Mouse (Mus musculus) midbrain, postnatal 0 days (tissue): ENCODE measurements around the gene Cyct. TPM values are rescaled to one million over a fixed set of nuclear protein-coding genes. Genes with fewer than 3 reads are reported as not detected.

Experiments
- ATAC-seq: fragments of 200-750 bp; cut with Nextera tagmentation; 2 replicates; pipeline ENCODE4 v1.8.0; 2017; ENCODE audit warnings: moderate number of reproducible peaks, mild to moderate bottlenecking, moderate TSS enrichment, moderate library complexity; ENCODE audit not compliant: low FRiP score
- DNase-seq: peaks from one replicate; pipeline ENCODE4 v3.0.0-alpha.2; 2015; ENCODE audit warnings: low spot score
- H3K27ac ChIP-seq: fragments of 300-500 bp; sonication (generic); 2 replicates; pipeline ENCODE4 v1.5.1; 2014; ENCODE audit warnings: low read depth, mild to moderate bottlenecking, low read length, mixed read lengths
- H3K27me3 ChIP-seq: fragments of 300-500 bp; sonication (generic); 2 replicates; pipeline ENCODE4 v1.6.1; 2014; ENCODE audit warnings: low read length, control low read depth, mixed read lengths; ENCODE audit not compliant: insufficient read depth
- H3K36me3 ChIP-seq: fragments of 300-500 bp; sonication (generic); 2 replicates; pipeline ENCODE4 v1.6.1; 2014; ENCODE audit warnings: low read length, control low read depth, mixed read lengths; ENCODE audit not compliant: insufficient read depth
- H3K4me1 ChIP-seq: fragments of 300-500 bp; sonication (generic); 2 replicates; pipeline ENCODE4 v1.6.1; 2014; ENCODE audit warnings: mild to moderate bottlenecking, control low read depth, antibody characterized with exemption, low read length, mixed read lengths; ENCODE audit not compliant: insufficient read depth
- H3K4me2 ChIP-seq: fragments of 300-500 bp; sonication (generic); 2 replicates; pipeline ENCODE4 v1.6.1; 2014; ENCODE audit warnings: low read depth, mild to moderate bottlenecking, low read length, mixed read lengths; ENCODE audit not compliant: poor library complexity, severe bottlenecking
- H3K4me3 ChIP-seq: fragments of 300-500 bp; sonication (generic); 2 replicates; pipeline ENCODE4 v1.5.1; 2014; ENCODE audit warnings: low read depth, mild to moderate bottlenecking, low read length, moderate library complexity
- H3K9ac ChIP-seq: fragments of 300-500 bp; sonication (generic); replicated peaks from 2 replicates; pipeline ENCODE4 v1.6.1; 2014; ENCODE audit warnings: mild to moderate bottlenecking, low read length, moderate library complexity, mixed read lengths; ENCODE audit not compliant: poor library complexity, severe bottlenecking
- H3K9me3 ChIP-seq: fragments of 300-500 bp; sonication (generic); 2 replicates; pipeline ENCODE4 v1.6.1; 2016; ENCODE audit warnings: low read length, control low read depth
- CTCF ChIP-seq: IDR thresholded peaks from 2 replicates; pipeline ENCODE4 v1.5.1; 2016; ENCODE audit warnings: antibody characterized with exemption, mild to moderate bottlenecking
- WGBS: fragments of 180-500 bp; shearing (Covaris S2); extraction: QIAGEN DNeasy Blood & Tissue Kit; methylation state at CpG from one replicate; pipeline ENCODE4 v1.1.7; 2014; 5-methylcytosine and 5-hydroxymethylcytosine counted together
- microRNA-seq: library from miRNA; unstranded; fragments of <30 nt; microRNA quantifications from one replicate; pipeline ENCODE4, GENCODE M21; 2016; ENCODE audit warnings: borderline number of aligned reads
- polyA plus RNA-seq: library from polyadenylated mRNA; unstranded; fragments of >200 nt; fragmentation: Nextera tagmentation; extraction: Ambion mirVana; gene quantifications from 2 replicates; pipeline ENCODE4 v1.2.1, GENCODE M21; 2015
- total RNA-seq: library from RNA; depleted of rRNA; stranded (reverse); fragments of >200 nt; gene quantifications from 2 replicates; pipeline ENCODE4 v1.2.3, GENCODE M21; 2014; rRNA removed

The Cyct gene
- total and polyA plus RNA-seq, 2 experiments from 2014 or later = 0.25 TPM; not detected in 1

DNA sequence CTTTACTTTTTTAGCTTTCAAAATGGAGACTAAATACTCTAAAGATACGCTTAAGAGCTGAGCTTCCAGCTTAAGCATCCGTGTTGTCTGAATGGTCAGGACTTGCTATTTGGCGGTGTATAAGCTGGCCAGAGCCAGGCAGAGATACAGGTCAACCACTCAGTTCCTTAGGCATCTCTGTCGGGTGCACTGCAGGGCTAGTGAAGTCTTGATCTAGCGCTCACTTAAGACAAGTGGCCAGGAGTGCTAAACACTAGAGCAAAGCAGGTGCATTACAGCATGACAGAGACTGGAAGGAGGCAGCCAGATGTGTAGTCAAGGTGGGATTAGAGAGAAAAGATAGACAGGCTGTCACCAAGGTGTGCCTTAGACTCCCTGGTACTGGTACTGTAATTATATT is 30.2 kb downstream of the Cyct start:
- ATAC-seq = no peak
- no peak overlapping the region for H3K4me3 ChIP-seq
- no peaks in the 10 kb centered on the region for H3K27me3 ChIP-seq
- DNase-seq = no peak
- no peak overlapping the region for H3K27ac ChIP-seq
- 92% methylated on average over 5 of the region's 5 CpGs for WGBS
- H3K9me3 ChIP-seq = no peaks in the 10 kb centered on the region
- TF ChIP-seq CTCF = no peak
- no peak overlapping the region for H3K9ac ChIP-seq
- no peak overlapping the region for H3K4me2 ChIP-seq
- no peaks in the 10 kb centered on the region for H3K4me1 ChIP-seq
- H3K36me3 ChIP-seq = no peaks in the 10 kb centered on the region

DNA sequence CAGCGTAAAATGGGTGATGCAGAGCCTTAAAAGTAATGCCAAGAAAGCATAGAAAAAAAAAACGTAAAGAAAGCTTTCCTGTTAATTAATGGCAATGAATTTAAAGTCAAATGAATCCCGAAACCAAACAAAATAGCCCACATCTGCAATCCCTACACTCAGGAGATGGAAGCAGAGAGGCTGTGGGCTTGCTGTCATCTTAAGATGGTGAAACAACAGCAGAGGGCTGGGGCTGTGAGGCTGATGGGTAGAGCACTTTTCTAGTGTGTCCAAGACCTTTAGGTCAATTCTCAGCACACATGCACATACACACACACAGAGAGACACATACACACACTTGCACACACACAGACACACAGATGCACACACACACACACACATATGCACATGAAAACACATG is 34.1 kb downstream of the Cyct start:
- no peak for TF ChIP-seq CTCF
- no peak overlapping the region for H3K4me2 ChIP-seq
- no peak overlapping the region for H3K4me3 ChIP-seq
- ATAC-seq = no peak
- no peaks in the 10 kb centered on the region for H3K27me3 ChIP-seq
- H3K4me1 ChIP-seq = no peaks in the 10 kb centered on the region
- DNase-seq = no peak
- H3K27ac ChIP-seq = no peak overlapping the region
- no peaks in the 10 kb centered on the region for H3K36me3 ChIP-seq
- no peaks in the 10 kb centered on the region for H3K9me3 ChIP-seq
- H3K9ac ChIP-seq = no peak overlapping the region
- WGBS = 90% methylated on average over 3 of the region's 3 CpGs

DNA sequence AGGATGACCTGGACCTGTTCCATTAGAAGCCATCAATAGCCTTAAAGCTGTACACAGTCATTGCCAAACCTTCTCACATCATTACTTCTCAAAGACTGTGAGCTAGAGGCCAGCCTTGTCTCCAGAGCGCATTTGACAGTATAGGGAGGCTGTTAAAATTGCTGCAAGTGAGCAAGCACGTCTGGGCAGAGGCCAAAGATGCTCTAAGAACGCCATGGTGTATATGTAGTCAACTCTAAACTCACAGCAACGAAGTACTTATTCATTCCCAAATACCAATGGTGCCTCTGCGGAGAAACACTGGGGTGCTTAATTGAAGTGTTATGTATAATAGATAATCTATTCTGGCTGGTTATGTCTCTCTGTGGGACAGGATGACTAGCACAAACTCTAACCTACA is 35.8 kb downstream of the Cyct start:
- Histone ChIP-seq H3K9ac (no peak overlapping the region), H3K36me3 (no peaks in the 10 kb centered on the region), H3K4me2 (no peak overlapping the region), H3K27ac (no peak overlapping the region), H3K4me3 (no peak overlapping the region), H3K9me3 (no peaks in the 10 kb centered on the region), H3K27me3 (no peaks in the 10 kb centered on the region), H3K4me1 (no peaks in the 10 kb centered on the region)
- DNase-seq = no peak
- no peak for TF ChIP-seq CTCF
- 89% methylated on average over 5 of the region's 5 CpGs for WGBS
- ATAC-seq = no peak

DNA sequence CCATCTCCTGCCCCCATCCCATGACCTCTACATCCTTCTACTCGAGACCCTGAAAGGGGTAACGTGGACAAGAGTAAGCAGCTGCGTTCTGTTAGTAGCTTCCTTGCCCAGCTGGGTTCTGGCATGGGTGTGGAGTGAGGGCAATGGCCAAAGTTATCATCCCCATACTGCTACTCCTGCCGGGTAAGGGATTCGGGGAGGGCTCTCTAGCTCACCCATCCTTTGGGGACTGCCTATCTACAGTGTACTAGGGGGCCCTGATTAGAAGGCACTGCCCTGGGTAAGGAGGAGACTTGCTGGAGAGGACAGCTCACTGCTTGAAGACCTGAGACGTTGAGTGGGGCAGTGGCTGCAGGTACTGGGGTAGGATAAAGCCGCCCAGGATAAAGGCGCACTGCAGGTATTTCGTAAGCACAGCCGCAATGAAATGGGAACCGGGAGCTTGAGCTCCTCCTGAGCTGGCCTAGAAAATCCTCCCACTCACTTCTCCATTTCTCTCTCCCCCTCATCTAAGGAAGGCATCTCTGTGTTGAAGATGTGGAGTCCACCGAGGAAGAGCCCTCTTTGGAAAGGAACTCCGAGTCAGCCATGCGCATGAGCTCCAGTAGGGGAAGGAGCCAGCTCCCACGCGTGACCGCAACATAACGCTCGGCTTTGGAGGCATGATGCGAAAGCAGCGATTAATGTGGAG is 36.9 kb downstream of the Cyct start:
- no peaks in the 10 kb centered on the region for H3K4me1 ChIP-seq
- H3K9ac ChIP-seq = no peak overlapping the region
- H3K4me2 ChIP-seq = no peak overlapping the region
- H3K36me3 ChIP-seq = no peaks in the 10 kb centered on the region
- ATAC-seq (no peak), DNase-seq (no peak)
- no peak overlapping the region for H3K4me3 ChIP-seq
- no peak overlapping the region for H3K27ac ChIP-seq
- H3K27me3 ChIP-seq = no peaks in the 10 kb centered on the region
- H3K9me3 ChIP-seq = no peaks in the 10 kb centered on the region
- TF ChIP-seq CTCF = no peak
- 89% methylated on average over 21 of the region's 21 CpGs for WGBS

DNA sequence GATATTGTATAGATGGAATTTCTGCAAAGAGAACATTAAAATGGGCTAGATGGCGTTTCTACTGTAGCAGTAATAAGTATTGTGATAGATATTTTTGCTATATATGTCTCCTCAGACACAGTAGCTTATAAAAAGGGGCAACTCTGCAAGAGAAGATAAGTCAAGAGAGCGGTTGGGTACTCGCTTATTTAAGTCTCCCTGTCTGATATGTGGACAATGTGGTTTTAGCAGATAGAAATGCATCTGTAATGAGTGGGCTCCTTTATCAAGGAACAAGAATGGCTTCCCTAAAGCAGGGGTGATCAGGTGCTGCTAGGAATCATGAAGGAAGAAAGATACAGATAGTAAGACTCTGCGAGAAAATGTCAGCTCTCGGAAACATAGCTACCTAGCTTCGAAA is 39.9 kb downstream of the Cyct start:
- Histone ChIP-seq H3K4me3 (no peak overlapping the region), H3K27ac (no peak overlapping the region), H3K4me1 (no peaks in the 10 kb centered on the region), H3K36me3 (no peaks in the 10 kb centered on the region), H3K9ac (no peak overlapping the region), H3K9me3 (no peaks in the 10 kb centered on the region), H3K27me3 (no peaks in the 10 kb centered on the region), H3K4me2 (no peak overlapping the region)
- no peak for DNase-seq
- 87% methylated on average over 6 of the region's 6 CpGs for WGBS
- TF ChIP-seq CTCF = no peak
- ATAC-seq = no peak

DNA sequence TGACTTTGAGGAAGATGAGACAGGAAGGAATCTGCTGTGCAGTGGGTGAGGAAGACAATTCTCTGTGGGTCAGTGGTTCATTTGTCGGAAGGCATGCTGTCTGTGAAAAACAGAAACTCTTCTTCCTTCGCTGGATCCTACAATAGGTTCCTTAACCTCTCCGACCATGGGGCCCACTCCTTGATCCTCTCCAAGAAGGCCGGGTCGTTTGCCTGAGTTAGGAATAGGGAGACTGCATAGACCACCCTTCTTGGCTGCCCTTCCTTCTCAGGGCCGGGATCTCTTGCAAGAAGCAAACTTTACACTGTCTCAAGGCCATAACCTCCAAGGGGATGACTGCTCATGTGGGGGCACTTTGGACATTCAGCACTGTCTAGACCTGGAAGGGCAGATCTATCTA is 41.0 kb downstream of the Cyct start:
- Histone ChIP-seq H3K4me2 (no peak overlapping the region), H3K27me3 (no peaks in the 10 kb centered on the region), H3K4me1 (no peaks in the 10 kb centered on the region), H3K9ac (no peak overlapping the region), H3K36me3 (no peaks in the 10 kb centered on the region), H3K4me3 (no peak overlapping the region), H3K27ac (no peak overlapping the region), H3K9me3 (no peaks in the 10 kb centered on the region)
- DNase-seq = no peak
- TF ChIP-seq CTCF = no peak
- ATAC-seq = no peak
- 86% methylated on average over 6 of the region's 6 CpGs for WGBS

Small RNAs within 50 kb of the gene (microRNA-seq; reads per million reads assigned to microRNA genes)
- gene Gm44337 = not detected

Other genes starting within 250 kb of the Cyct start
- gene Pde11a, start 21.7 kb downstream of the Cyct start, total RNA-seq = 1.1 and 1.5 TPM in 2 replicates
- 0.94 and 0.96 TPM in 2 replicates for gene Pde11a, start 21.7 kb downstream of the Cyct start, polyA plus RNA-seq
- 31.3 and 37.5 TPM in 2 replicates for gene Rbm45, start 9.5 kb upstream of the Cyct start, total RNA-seq
- 17.5 and 17.9 TPM in 2 replicates for gene Rbm45, start 9.5 kb upstream of the Cyct start, polyA plus RNA-seq
- 17.0 and 20.4 TPM in 2 replicates for gene Osbpl6, start 46.1 kb upstream of the Cyct start, total RNA-seq
- gene Osbpl6, start 46.1 kb upstream of the Cyct start, polyA plus RNA-seq = 22.2 and 26.7 TPM in 2 replicates